Mouse (Mus musculus) mammary gland, adult 2 months (tissue): ENCODE results near the gene Olfr1535. TPM values are rescaled to one million over a fixed set of nuclear protein-coding genes. Genes with fewer than 3 reads are reported as not detected.

ENCODE experiments used
- polyA plus RNA-seq: library from polyadenylated mRNA; depleted of rRNA; stranded (reverse); fragments of >200 nt; gene quantifications from 2 replicates; pipeline ENCODE4 v1.2.3, GENCODE M21; 2012; ENCODE audit warnings: low replicate concordance; rRNA removed

Olfr1535 gene
- not detected in 2 replicates for polyA plus RNA-seq

DNA sequence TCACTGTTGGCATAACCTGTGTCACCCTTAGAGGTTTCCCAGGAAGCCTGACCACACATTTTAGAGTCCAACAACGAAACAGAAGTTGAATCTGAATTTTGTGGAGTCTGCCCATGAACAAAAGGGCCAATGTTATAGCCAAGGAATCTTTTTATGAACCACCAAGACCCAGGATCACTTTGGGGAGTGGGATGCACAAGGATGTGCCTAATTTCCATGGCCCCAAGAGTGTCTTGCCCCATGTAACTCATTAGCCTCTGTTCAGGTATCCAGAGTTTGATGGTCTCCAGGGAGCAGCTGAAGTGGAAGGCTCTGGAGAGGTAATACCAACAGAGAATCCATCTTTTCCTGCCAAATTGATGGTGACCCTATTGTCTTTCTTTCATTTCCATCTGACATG, at the start of gene Olfr1535:
TSS of gene Olfr1535 (minus strand) at position 101 of the 400 bp plus-strand sequence.

DNA sequence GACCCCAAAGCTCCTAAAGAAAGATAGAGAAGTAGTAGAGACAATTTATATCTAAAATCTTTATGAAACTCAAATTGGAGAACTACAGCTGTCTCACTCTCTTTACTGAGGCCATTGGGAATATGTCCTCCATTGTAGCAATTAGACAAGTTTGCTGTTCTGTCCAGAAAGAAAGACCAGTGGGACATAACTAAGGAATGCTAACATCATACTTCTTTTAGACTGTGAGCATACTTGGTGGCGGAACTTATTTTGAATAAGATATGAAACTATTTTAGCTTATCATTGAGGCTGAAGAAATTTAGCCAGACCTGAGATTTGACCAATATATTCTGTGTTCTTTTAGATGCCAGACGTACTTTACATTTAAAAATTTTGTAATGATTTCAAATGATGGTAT, 22.0 kb upstream of the Olfr1535 start, which contains the start of gene Olfr1364:
TSS of gene Olfr1364 (minus strand) at position 101 of the 400 bp plus-strand sequence.

DNA sequence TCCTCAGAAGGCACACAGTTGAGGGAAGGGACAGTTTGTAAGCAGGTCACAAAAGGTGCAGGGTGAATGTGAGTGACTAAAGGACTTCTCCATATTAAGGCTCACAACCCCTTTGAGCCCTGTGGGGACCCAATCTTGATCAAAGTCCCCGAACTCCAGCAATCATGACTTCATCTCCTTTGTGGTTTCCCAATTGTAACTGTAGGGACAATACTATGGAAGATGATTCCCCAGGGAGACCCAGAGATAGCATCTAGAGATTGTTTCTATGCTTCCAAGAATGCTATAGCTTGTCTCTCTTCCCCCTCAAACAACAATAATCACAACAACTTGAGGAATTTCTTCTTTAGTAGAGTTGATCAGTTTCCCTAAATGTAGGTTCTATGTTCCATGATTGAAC, 17.0 kb downstream of the Olfr1535 start, which contains the start of gene Olfr1366:
TSS of gene Olfr1366 (minus strand) at position 101 of the 400 bp plus-strand sequence.

DNA sequence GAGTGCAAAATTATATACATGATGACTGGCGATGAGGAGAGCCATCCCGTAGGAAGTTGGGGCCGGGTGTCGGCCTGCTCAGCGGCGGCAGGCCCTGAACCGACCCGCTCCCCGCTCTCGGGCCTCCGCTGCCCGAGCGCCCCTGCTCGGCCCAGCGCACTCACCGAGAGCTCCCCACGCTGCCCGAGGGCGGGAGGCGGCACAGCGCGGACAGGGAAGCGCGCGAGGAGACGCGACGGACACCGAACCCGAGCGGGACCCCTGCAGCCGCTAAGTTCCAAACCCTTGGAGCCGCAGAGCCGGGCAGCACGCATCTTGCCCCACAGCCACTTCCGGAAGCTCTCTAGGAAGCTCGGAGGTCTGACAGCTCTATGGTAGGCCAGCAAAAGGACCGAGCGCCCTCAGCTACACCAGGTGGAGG, 28.9 kb downstream of the Olfr1535 start, which contains the start of gene Zkscan8:
TSS of gene Zkscan8 (minus strand) at position 340 of the 421 bp plus-strand sequence.

Other genes starting within 250 kb of the Olfr1535 start
- not detected in 2 replicates for gene Gpx6, start 247.8 kb downstream of the Olfr1535 start, polyA plus RNA-seq
- gene Olfr1367, start 213.0 kb downstream of the Olfr1535 start, polyA plus RNA-seq, result not detected in 2 replicates
- gene Zscan12, start 197.1 kb downstream of the Olfr1535 start, polyA plus RNA-seq, result 0.57 and 1.9 TPM in 2 replicates
- 20.3 and 33.3 TPM in 2 replicates for gene Zkscan3, start 157.1 kb downstream of the Olfr1535 start, polyA plus RNA-seq
- 0.13 and 0.37 TPM in 2 replicates for gene Pgbd1, start 118.8 kb downstream of the Olfr1535 start, polyA plus RNA-seq
- 8.0 and 24.0 TPM in 2 replicates for gene Zscan26, start 106.2 kb downstream of the Olfr1535 start, polyA plus RNA-seq
- 0.78 and 0.93 TPM in 2 replicates for gene Nkapl, start 91.4 kb downstream of the Olfr1535 start, polyA plus RNA-seq
- gene Zkscan4, start 81.0 kb downstream of the Olfr1535 start, polyA plus RNA-seq, result 0.83 and 0.84 TPM in 2 replicates
- not detected in 2 replicates for gene Gm10065, start 80.5 kb downstream of the Olfr1535 start, polyA plus RNA-seq
- 0.10 and 0.29 TPM in 2 replicates for gene AK157302, start 64.7 kb downstream of the Olfr1535 start, polyA plus RNA-seq
- 7.7 and 27.9 TPM in 2 replicates for gene Gm11273, start 58.5 kb downstream of the Olfr1535 start, polyA plus RNA-seq
- 2.2 and 7.0 TPM in 2 replicates for gene Zkscan8, start 28.8 kb downstream of the Olfr1535 start, polyA plus RNA-seq
- not detected in 2 replicates for gene Olfr1366, start 17.1 kb downstream of the Olfr1535 start, polyA plus RNA-seq
- not detected in 2 replicates for gene Olfr1364, start 21.9 kb upstream of the Olfr1535 start, polyA plus RNA-seq
- 0.03 and 0.04 TPM in 2 replicates for gene Olfr1362, start 54.1 kb upstream of the Olfr1535 start, polyA plus RNA-seq
- 0.03 TPM in 1 of 2 replicates, not detected in the other for gene Olfr11, start 82.6 kb upstream of the Olfr1535 start, polyA plus RNA-seq
- not detected in 2 replicates for gene Olfr1361, start 103.5 kb upstream of the Olfr1535 start, polyA plus RNA-seq
- gene Olfr1360, start 117.5 kb upstream of the Olfr1535 start, polyA plus RNA-seq, result not detected in 2 replicates
- not detected in 2 replicates for gene Olfr1359, start 138.2 kb upstream of the Olfr1535 start, polyA plus RNA-seq
- 1.7 and 11.3 TPM in 2 replicates for gene Hist1h2bl, start 156.2 kb upstream of the Olfr1535 start, polyA plus RNA-seq
- gene Hist1h2ai, start 156.5 kb upstream of the Olfr1535 start, polyA plus RNA-seq, result 2.7 and 18.5 TPM in 2 replicates
- 6.1 and 31.9 TPM in 2 replicates for gene Hist1h3h, start 157.8 kb upstream of the Olfr1535 start, polyA plus RNA-seq
- gene Hist1h2bm, start 162.2 kb upstream of the Olfr1535 start, polyA plus RNA-seq, result 1.3 and 2.3 TPM in 2 replicates
- gene Hist1h4j, start 175.2 kb upstream of the Olfr1535 start, polyA plus RNA-seq, result 1.0 and 2.4 TPM in 2 replicates
- gene Hist1h4k, start 190.6 kb upstream of the Olfr1535 start, polyA plus RNA-seq, result 2.8 and 15.5 TPM in 2 replicates
- 3.4 and 19.7 TPM in 2 replicates for gene Hist1h2ak, start 193.9 kb upstream of the Olfr1535 start, polyA plus RNA-seq
- gene Hist1h2bn, start 194.2 kb upstream of the Olfr1535 start, polyA plus RNA-seq, result 2.6 and 14.3 TPM in 2 replicates
- gene Hist1h1b, start 220.7 kb upstream of the Olfr1535 start, polyA plus RNA-seq, result 0.23 and 0.54 TPM in 2 replicates
- gene Hist1h3i, start 223.5 kb upstream of the Olfr1535 start, polyA plus RNA-seq, result 9.6 and 20.0 TPM in 2 replicates
- gene Hist1h2an, start 227.3 kb upstream of the Olfr1535 start, polyA plus RNA-seq, result 1.3 and 17.7 TPM in 2 replicates
- gene Hist1h2bp, start 227.6 kb upstream of the Olfr1535 start, polyA plus RNA-seq, result 1.1 and 1.5 TPM in 2 replicates